Mouse (Mus musculus) gastrocnemius, postnatal 14 days (tissue): ENCODE measurements around the gene Aagab. TPM values are rescaled to one million over a fixed set of nuclear protein-coding genes. Genes with fewer than 3 reads are reported as not detected.
A peak's percentile ranks its signal among the peaks of the same experiment; 100 is the strongest.

ENCODE experiments used
- DNase-seq: peaks from one replicate; pipeline ENCODE4 v3.0.0; 2021; ENCODE audit warnings: mixed read lengths
- intact Hi-C: fragments of 180-260 bp; cut with DNase I; formaldehyde crosslinking; loops from one replicate; pipeline ENCODE4 v1.15.1; 2025; ENCODE audit warnings: low total_unique reads
- total RNA-seq, 2 experiments: library from RNA; stranded (reverse); gene quantifications; 2 replicates each; pipeline ENCODE4 v1.2.3; 2021

The Aagab gene
- total RNA-seq, 2 experiments from 2014 or later = 9.3 to 11.2 TPM

DNA sequence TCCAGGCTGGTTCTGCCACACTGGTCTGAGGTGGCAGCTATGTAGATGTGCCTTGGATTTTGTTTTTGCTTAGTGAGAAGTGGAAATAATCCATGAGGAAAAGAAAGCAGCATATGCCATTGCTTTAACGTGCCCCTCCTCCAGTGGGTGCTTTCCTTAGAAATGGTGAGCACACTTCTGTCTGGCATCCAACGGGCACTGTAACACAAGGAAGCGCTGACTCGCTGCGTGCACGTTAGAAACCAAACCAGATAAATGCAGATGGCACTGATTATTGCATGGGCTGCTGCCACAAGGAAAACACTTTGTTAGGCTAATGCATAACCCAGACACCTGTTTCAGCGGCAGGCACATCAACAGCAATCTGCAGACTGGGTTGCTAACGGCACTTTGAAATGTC is 6.8 kb upstream of the Aagab start:
- DNase-seq = no peak
- intact Hi-C loops = no loop called here

DNA sequence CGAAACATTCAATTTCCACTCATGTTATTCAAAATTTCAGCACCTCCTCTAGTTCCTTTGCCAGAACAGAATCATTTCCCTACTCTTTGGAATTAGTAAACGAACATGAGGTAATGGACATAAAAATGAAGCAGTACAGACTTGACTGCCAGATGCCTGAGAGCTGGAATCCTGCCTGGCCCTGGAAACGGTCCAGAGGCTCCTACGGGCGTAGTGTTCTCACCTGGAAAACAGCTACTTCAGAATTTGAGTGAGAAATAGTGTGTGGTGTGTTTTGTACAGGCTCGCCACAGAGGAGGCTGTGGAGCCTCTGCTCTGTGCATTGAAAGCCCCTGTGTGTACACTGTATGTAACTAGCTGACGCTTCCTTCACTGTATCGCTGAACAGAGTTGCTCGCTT is 5.8 kb upstream of the Aagab start:
- DNase-seq = no peak
- intact Hi-C loops = no loop called here

DNA sequence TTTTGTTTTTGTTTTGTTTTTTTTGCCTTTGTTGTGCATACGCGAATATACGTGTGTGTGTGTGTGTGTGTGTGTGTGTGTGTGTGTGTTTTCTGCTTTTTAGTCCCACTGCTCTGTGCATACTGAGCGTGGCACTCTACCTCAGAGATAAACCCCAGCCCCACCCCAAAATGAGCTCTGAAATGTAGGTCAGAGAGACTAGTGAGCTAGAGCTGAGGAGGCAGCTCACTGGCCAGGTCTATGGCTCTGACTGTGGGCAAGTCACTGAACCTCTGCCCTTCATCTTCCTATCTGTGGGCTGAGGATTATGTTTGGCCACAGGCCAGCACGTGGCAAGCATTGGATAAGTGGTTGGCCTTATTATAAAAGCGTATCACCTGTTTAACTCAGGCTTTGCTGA is 1.4 kb downstream of the Aagab start:
- intact Hi-C loops = no loop called here
- no peak for DNase-seq

DNA sequence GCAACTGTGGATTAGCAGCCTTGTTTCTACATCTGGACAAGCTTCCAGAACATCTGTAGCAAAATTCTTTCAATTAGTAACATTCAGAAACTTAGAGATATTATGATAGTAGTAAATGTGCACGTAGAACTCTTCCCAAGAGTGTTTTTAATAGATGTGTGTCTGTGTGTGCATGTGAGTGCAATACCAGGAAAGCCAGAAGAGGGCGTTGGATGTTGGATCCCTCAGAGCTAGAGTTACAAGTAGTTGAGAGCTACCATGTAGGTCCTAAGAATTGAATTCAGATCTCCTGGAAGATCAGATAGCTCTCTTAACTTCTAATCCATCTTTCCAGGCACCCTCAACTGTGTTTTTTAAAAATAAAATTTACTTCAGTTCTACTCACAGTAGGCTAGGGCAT is 4.1 kb downstream of the Aagab start:
- no peak for DNase-seq
- intact Hi-C loops = no loop called here

DNA sequence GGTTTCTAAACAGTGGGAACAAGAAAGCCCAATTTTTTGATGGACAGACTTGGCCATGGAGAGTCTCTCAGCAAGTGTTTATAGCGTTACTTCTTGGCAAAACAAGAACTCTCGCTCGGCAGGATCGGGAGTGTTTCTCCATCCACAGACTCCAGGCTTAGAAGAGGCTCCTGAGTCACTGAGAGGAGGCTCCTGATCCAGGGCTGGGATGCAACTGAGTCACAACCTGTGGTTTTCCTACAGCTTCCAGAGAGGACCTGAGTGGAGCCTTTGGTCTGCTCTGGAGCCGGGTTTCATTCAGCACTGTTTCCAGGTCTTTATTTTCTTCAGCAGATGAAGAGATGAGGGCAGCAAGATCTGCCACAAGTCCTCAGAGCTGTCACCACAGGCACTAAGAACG is 5.5 kb downstream of the Aagab start:
- DNase-seq = no peak
- intact Hi-C loops = no loop called here

DNA sequence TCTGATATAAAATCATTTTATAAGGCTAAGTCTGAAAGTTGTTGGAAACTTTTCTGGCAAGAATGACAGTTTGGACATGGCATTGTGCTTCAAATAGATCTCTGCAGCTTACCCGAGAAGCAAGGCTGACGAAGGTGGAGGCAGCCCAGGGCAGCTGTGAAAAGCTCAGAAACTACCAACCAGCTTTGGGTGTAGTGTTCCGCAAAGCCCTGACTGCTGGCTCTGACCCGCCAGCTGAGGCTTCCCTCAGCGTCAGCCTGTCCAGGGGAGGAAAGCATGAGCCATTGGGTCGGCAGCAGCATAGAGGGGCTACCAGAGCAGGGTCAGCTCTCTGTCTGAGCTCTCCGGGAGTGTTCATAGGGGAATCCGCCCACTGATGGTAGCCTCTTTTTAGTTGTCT is 6.8 kb downstream of the Aagab start:
- DNase-seq = peak; percentile 23
- intact Hi-C loops = no loop called here

DNA sequence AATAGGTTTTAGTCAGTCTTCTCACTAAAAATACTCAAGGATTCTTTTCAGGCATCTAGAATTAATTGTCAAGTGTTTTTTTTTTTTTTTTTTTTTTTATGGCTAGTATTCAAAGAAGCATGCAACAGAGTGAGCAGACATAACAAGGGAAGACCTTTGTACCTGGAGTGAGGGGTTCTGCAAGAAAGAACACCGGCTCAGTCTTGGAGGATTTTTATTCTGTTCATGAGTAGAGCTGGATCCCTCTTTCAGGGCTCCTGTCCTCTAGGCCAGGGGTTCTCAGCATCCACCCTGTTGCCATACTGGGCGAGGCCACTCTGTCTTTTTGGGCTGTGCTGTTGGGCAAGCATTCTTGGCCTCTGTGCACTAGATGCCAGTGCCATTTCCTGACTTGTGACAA is 7.3 kb downstream of the Aagab start:
- intact Hi-C loops = no loop called here
- DNase-seq = no peak

DNA sequence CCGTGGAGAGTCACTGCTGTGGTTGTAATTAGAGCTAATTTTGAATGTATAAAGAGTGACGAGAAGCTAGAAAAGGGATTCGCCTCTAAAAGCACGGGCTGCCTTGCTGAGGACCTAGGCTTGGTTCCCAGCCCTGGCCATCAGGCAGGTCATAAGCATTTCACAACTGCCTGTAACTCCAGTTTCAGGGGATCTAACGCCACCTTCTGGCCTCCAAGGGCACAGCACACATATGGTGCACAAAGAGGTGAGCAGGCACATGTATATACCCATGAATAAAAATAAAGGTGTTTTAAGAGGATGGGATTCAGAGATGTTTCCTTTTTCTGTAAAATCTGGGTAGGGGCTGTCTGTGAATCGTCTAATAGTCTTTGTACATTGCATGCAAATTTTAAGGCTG is 7.8 kb downstream of the Aagab start:
- DNase-seq = no peak
- intact Hi-C loops = no loop called here

DNA sequence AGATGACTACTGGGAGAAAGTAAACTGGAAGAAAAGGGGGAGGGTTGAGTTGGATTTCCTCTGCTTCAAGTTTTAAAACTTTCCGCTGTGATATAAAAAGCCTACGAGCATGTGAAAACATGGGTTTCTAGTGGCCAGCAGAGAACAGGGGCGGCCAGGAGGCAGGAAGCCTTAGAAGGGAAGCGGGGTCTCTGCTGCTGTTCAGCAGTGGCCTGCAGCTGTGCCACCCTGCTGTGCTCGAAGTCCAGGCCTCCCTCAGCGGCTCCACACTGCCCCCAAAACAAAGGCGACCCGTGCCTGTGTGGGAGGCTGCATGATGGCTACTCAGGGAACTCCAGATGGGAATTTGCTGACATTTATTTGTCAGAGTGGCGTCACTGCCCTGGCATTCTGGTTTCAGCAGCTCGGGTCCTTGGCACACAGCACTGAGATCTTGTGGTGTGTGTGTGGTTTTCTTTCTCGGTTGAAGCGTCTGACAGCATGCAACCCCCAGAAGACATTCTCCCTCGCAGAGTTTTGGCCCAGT is 8.4 kb downstream of the Aagab start:
- intact Hi-C loops = no loop called here

DNA sequence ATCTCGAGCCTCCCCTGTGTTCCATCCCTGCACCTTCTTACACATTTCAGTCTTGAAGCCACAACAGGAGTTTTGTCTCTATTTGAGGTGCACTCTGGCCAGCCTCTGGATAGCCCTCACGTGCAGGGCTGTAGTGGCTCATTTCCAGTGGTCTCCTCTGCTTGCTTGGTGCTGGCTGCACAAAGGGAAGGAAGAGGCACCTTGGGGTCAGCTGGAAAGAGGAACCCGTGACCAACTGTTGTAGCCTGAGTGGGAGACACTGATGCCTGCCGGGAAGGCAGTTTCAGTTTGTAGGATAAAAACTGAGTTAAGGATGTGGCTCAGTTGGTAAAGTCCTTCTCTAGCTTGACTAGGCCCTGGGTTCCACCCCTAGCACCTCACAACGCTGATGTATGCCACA is 9.5 kb downstream of the Aagab start:
- DNase-seq = no peak
- intact Hi-C loops = no loop called here

More for the DNA sequence above, 8.4 kb downstream of the Aagab start:
- peak; percentile 46 for DNase-seq

DNA sequence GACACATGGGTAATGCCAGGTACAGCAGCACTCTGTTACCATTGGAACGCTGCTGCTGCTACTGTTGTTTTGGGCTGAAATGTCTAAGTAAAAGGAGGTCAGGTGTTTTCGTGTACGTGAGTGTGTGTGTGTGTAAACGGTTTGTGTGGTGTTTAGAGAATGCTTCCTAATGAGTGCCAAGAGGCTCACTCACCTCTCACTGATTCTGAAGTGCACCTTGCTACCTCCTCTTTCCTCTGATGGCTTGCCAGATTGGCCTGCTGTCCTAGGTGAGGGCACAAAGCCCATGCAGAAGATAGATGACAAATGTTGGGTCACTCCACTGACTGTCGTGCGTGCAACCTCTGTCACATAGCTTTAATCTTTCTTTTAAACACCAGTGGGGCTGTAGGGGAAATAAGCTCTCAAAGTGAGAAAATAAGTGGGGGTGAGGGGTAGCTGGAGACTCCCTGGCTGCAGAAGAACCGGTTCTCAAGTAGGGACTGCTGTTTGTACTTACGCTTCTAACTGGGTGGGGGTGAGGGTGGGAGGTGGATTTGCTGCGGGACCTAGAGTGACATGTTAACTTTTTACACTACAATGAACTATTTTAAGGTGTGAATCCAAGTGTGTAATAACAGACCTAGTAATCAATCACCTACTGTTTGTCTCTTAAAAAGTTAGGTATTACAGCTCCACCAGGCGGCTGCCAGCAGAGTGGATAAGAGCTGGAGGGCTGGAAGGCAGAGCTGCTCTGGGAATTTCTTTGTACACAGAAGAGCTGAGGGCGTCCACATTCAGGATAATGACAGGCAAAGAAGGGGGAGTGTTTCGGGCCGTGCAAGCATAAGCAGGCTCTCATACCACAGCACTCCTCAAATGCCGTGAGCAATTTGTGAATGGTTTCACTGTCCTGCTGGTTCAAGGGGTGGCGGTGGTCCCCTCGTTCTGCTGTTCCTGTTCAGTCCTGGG is 10.4 kb downstream of the Aagab start:
- intact Hi-C loops = no loop called here
- peak; percentile 14 for DNase-seq

DNA sequence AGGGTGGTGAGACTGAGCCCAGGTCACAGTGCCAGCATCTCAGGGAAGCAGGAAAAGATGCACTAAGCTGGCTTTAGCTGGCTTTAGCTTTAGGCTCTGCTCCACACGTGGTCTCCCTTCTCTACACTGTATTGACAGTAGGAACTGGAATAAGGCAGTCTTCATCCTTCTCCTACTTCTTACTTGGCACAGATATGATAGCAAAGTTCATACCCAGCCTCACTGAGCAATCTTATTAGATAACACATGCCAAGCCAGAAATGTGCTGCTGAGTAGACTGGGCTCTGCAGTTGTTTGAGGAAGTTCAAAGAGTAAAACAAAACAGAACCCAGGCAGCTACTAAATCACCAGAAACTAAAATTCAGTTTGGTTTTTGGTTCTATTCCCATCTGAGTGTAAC is 11.1 kb downstream of the Aagab start:
- DNase-seq = no peak
- intact Hi-C loops = no loop called here

DNA sequence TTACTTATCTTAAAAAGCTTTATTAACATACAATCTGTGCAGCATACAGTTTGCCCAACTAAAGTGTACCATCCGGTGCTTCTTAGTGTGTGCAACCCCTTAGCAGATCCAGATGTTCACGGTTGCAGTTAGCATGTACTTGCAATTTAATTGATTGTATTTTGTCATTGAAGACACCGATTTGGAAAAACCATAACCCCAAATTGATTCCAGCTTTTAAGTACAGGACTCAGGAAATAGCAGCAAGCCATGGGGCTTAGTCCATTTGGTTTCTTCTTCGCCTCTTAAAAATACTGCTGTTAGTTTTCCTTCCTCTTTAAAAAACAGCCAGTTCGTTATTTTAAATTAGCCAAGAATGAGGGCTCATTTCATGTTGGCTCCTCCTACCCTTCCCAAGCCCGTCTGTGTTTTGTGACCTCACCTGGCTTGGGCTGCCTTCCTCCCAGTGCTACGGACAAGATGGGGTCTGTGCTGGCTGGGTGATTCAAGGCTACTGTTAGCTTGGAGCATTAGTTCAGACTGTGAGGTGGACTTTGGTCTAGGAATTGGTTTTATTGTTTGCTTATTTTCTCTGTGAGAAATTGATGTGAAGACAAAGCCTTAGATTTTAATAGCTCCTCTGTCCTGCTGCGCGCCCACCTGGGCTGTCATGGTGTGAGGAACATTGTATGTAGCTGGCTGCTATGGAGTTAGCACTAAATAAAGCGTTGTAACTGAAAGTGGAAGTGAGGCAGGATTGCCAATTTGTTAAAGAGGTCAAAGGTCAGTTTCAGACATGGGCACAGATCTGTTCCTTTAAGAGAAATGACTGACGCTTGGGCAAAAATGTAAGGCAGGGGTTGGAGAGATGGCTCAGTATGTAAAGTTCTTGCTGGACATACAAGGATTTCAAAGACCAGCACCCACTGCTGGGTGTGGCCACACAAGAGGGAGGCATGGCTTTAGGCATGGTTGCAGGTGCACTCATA is 11.8 kb downstream of the Aagab start:
- no peak for DNase-seq
- intact Hi-C loops = no loop called here

DNA sequence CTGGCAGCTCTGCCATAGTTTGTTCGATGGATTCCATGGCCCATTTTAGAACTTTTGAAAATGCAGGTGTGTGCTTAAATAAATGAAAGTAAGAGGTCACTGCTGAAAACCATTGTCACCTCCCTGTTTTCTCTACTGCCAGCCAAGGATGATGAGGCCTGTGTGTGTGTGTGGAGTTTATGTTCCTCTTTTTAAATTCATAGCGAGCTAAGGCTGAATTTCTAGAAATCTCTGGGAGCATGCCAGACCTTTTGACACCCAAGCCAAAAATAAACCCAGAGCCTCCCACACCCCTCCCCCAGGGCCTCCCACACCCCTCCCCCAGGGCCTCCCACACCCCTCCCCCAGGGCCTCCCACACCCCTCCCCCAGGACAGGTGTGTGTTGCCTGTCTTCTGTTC is 15.5 kb downstream of the Aagab start:
- no peak for DNase-seq
- intact Hi-C loops = no loop called here

DNA sequence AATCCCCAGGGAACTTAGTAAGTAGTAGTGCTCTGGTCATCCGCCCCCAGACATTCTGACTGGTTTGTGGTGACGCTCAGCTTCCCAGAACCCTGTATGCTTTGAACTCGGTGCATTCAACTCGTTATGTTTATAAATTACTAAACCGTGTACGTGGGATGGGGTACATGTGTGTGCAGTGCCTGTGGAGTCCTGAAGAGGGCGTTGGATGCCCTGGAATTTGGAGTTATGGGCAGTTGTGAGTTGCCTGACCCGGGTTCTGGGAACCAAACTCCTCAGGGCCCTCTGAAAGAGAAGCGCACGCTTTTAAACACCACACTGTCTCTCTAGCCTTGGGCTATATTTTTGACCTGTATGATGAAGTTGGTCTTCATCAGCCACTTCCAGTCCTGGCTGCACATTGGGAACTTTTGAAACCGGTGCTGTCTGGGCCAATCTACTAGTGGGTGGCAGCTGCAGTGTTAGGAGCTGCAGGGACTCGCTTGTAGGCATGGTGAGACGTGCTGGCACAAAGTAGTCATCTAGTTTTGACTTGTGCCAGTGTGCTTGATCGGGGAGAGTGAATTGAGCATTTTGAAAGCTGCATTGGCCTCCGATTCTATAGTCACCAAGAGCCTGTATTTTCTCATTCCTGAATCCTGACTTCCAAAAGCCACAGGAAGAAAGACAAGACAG is 21.6 kb downstream of the Aagab start:
- intact Hi-C loops = loop anchor here (10.0 kb wide), 1 partner anchor 221 kb away; no protein-coding TSS in a partner anchor
- DNase-seq = no peak

DNA sequence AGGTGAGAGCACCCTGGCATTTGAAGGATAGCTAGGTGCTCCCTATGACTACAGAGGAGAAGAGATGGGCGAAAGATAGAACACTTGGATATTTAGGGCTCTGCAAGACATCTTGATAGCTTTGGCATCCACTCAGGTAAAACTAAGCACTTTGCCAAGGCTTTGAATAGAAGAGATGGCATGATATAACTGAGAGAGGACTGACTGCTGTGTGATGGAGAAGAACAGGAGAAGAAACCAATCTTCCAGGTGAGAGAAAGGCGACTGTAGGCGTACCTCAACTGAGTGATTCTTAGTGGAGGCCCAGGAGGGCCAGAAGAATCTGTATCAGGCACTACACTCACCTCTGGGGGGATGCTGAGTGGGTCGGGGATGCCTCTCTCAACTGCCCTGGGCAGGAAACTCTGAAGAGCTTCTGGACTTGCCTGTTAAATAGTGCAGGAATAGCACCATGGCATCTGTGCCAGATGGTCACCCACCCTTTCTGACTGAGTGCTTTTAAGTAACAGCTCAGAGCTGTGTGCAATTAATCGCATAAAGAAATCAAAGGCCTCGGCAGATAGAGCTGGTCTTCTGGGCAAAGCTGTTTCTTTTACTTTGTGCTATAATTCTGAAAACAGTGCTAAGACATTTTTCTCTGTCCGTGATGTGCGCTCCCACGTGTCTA is 22.8 kb downstream of the Aagab start:
- intact Hi-C loops = loop anchor here (10.0 kb wide), 1 partner anchor 220 kb away; no protein-coding TSS in a partner anchor
- DNase-seq = no peak

DNA sequence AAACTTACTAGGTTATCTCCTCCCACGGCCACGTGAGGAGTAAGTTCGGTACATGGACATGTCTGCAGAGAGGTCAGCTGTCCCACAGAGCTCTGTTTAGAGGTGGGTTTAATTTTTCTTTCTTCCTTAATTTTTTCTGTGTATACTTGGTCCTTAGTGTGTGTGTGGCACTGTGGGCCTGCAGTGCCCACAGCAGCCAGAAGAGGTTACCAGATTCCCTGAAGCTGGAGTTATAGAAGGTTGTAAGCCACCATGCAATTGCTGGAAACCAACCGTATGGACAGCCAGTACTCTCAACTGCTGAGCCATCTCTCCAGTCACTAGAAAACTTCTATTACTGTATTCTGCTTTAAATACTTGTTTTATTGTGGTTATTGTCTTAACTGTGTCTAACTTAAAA is 29.6 kb downstream of the Aagab start:
- intact Hi-C loops = no loop called here
- no peak for DNase-seq

DNA sequence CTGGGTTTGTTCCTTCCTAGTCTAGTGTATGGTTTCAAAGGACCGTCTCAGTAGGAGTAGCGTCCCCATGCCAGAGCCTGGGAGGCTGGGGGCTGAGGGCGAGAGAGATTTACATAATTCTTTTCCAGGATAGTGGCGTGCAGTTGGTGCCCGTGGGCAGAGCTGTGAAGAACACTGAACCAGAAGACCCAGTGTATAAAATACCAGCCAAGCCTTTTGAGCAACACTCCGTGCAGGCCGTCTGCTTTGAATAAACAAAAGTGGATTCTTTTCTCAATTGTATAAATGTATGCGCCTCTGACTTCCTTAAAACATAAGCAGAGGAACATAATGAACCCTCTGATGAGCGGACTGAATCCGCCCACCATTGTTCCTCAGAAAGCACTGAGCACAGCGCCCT is 30.5 kb downstream of the Aagab start:
- intact Hi-C loops = no loop called here
- DNase-seq = no peak

DNA sequence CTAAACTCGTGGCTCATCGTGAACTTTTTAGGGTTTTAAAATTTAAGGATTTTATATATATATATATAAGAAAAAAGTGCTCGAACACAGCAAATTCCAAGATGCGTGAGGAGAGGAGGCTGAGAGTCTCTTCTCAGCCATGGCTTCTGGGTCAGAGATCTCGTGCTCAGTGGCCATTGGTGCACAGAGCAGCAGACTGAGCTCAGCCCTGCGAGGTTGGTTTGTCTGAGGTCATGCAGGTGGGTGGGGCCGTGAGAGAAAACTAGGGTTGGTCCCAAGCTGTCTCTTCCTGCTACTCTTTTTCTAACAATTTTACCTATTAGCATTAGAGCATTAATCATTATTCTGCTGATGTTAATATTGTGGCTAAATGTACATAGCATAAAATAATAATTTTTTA is 30.9 kb downstream of the Aagab start:
- intact Hi-C loops = no loop called here
- DNase-seq = no peak
